Mouse (Mus musculus): ENCODE measurements around the gene Gpc6. TPM values are rescaled to one million over a fixed set of nuclear protein-coding genes. Genes with fewer than 3 reads are reported as not detected.

Gpc6 gene
- total and polyA plus RNA-seq, 2 experiments from 2014 or later, result 11.0 to 17.1 TPM

DNA sequence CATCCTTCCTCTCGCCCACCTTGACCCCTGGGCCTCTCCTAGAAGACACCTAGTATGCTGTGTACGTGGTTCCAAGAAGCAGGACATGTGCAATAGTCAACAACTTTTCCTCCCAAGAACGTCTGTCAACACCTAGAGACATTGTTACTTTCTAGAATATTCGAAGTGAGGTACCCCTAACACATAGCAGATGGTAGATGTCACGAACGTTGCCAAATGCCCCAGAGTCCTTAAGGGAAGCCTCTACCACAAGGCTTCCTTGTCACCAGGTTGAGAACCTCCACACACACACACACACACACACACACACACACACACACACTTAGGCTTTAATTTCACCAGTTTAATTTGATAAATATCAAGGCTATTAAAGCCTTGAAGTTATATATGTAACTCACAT lies 600.0 kb downstream of the Gpc6 start:
- TF ChIP-seq EP300 (IDR thresholded peaks at IDR 0.05; ENCODE audit: low read depth) (no peak), CTCF (IDR thresholded peaks at IDR 0.05; ENCODE audit: low read depth) (no peak)
- Histone ChIP-seq H3K27me3 (ENCODE audit: control insufficient read depth, insufficient read depth, low read length) (no peaks in the 10 kb centered on the region), H3K36me3 (replicated peaks; ENCODE audit: control insufficient read depth, insufficient read depth, low read length) (no peaks in the 10 kb centered on the region), H3K4me3 (ENCODE audit: low read depth, low read length) (no peak overlapping the region), H3K4me2 (ENCODE audit: low read depth, low read length) (no peak overlapping the region), H3K27ac (ENCODE audit: low read depth) (no peak overlapping the region), H3K4me1 (ENCODE audit: control insufficient read depth, insufficient read depth) (no peaks in the 10 kb centered on the region), H3K9ac (replicated peaks; ENCODE audit: low read depth, low read length) (no peak overlapping the region), H3K9me3 (replicated peaks; ENCODE audit: control insufficient read depth, low read length) (no peaks in the 10 kb centered on the region)
- 67% methylated on average over 6 of the region's 6 CpGs for WGBS
- ATAC-seq (ENCODE audit: insufficient read depth, low read depth), result no peak
- DNase-seq (ENCODE audit: low spot score), result no peak

- H3K9ac ChIP-seq (replicated peaks; ENCODE audit: low read depth, low read length), result no peak overlapping the region
- no peaks in the 10 kb centered on the region for H3K4me1 ChIP-seq (ENCODE audit: control insufficient read depth, insufficient read depth)
- no peak overlapping the region for H3K4me3 ChIP-seq (ENCODE audit: low read depth, low read length)
- whole genome bisulfite sequencing, result 91% methylated on average over 7 of the region's 7 CpGs
- H3K27ac ChIP-seq (ENCODE audit: low read depth), result no peak overlapping the region
- no peaks in the 10 kb centered on the region for H3K27me3 ChIP-seq (ENCODE audit: control insufficient read depth, insufficient read depth, low read length)
- DNase-seq (ENCODE audit: low spot score) (no peak), ATAC-seq (ENCODE audit: insufficient read depth, low read depth) (no peak)
- H3K4me2 ChIP-seq (ENCODE audit: low read depth, low read length), result no peak overlapping the region
- no peak for TF ChIP-seq EP300 (IDR thresholded peaks at IDR 0.05; ENCODE audit: low read depth)
- no peak for TF ChIP-seq CTCF (IDR thresholded peaks at IDR 0.05; ENCODE audit: low read depth)
- H3K36me3 ChIP-seq (replicated peaks; ENCODE audit: control insufficient read depth, insufficient read depth, low read length), result no peaks in the 10 kb centered on the region
- H3K9me3 ChIP-seq (replicated peaks; ENCODE audit: control insufficient read depth, low read length), result no peaks in the 10 kb centered on the region
Observed at GRCm38 (mm10) chr14:117527053-117527452, 601.9 kb downstream of the Gpc6 start.

- Histone ChIP-seq H3K4me2 (ENCODE audit: low read depth, low read length) (no peak overlapping the region), H3K36me3 (replicated peaks; ENCODE audit: control insufficient read depth, insufficient read depth, low read length) (no peaks in the 10 kb centered on the region), H3K4me1 (ENCODE audit: control insufficient read depth, insufficient read depth) (no peaks in the 10 kb centered on the region), H3K9me3 (replicated peaks; ENCODE audit: control insufficient read depth, low read length) (no peaks in the 10 kb centered on the region), H3K27me3 (ENCODE audit: control insufficient read depth, insufficient read depth, low read length) (no peaks in the 10 kb centered on the region), H3K9ac (replicated peaks; ENCODE audit: low read depth, low read length) (no peak overlapping the region), H3K4me3 (ENCODE audit: low read depth, low read length) (no peak overlapping the region), H3K27ac (ENCODE audit: low read depth) (no peak overlapping the region)
- TF ChIP-seq CTCF (IDR thresholded peaks at IDR 0.05; ENCODE audit: low read depth), result no peak
- no peak for TF ChIP-seq EP300 (IDR thresholded peaks at IDR 0.05; ENCODE audit: low read depth)
- no peak for DNase-seq (ENCODE audit: low spot score)
- 69% methylated on average over 3 of the region's 3 CpGs for WGBS
- ATAC-seq (ENCODE audit: insufficient read depth, low read depth), result no peak
Observed at GRCm38 (mm10) chr14:117529439-117529838, 604.3 kb downstream of the Gpc6 start.

DNA sequence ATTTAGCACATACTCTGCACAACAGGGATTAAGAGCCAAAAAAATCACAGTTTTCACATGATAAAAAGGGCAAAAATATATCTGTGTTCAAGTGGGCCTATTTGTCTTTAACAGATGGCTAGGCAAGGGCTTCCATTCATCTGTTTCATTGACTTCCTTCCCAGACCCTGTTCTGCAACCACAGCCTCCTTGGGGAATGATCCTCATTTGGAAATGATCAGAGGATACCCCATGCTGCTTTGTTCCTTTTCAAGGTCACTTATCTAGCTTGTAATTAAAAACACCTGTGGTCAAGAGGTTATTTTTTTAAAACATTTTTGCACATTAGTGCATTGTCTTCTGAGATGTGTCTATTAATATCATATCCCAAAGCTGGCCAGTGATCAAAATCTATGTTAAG lies 627.7 kb downstream of the Gpc6 start:
- ATAC-seq (ENCODE audit: insufficient read depth, low read depth), result no peak
- TF ChIP-seq CTCF (IDR thresholded peaks at IDR 0.05; ENCODE audit: low read depth) (no peak), EP300 (IDR thresholded peaks at IDR 0.05; ENCODE audit: low read depth) (no peak)
- DNase-seq (ENCODE audit: low spot score), result no peak
- H3K9ac ChIP-seq (replicated peaks; ENCODE audit: low read depth, low read length), result no peak overlapping the region
- H3K4me1 ChIP-seq (ENCODE audit: control insufficient read depth, insufficient read depth), result no peaks in the 10 kb centered on the region
- H3K27me3 ChIP-seq (ENCODE audit: control insufficient read depth, insufficient read depth, low read length), result no peaks in the 10 kb centered on the region
- H3K36me3 ChIP-seq (replicated peaks; ENCODE audit: control insufficient read depth, insufficient read depth, low read length), result no peaks in the 10 kb centered on the region
- no peak overlapping the region for H3K4me2 ChIP-seq (ENCODE audit: low read depth, low read length)
- H3K4me3 ChIP-seq (ENCODE audit: low read depth, low read length), result no peak overlapping the region
- no peak overlapping the region for H3K27ac ChIP-seq (ENCODE audit: low read depth)
- no peaks in the 10 kb centered on the region for H3K9me3 ChIP-seq (replicated peaks; ENCODE audit: control insufficient read depth, low read length)

GRCm38 (mm10) chr14:117556715-117557320 lies 631.7 kb downstream of the Gpc6 start:
- DNase-seq (ENCODE audit: low spot score), result no peak
- no peak overlapping the region for H3K27ac ChIP-seq (ENCODE audit: low read depth)
- no peaks in the 10 kb centered on the region for H3K4me1 ChIP-seq (ENCODE audit: control insufficient read depth, insufficient read depth)
- H3K27me3 ChIP-seq (ENCODE audit: control insufficient read depth, insufficient read depth, low read length), result no peaks in the 10 kb centered on the region
- no peak overlapping the region for H3K9ac ChIP-seq (replicated peaks; ENCODE audit: low read depth, low read length)
- ATAC-seq (ENCODE audit: insufficient read depth, low read depth), result no peak
- no peaks in the 10 kb centered on the region for H3K9me3 ChIP-seq (replicated peaks; ENCODE audit: control insufficient read depth, low read length)
- no peak overlapping the region for H3K4me3 ChIP-seq (ENCODE audit: low read depth, low read length)
- TF ChIP-seq CTCF (IDR thresholded peaks at IDR 0.05; ENCODE audit: low read depth), result no peak
- 76% methylated on average over 7 of the region's 7 CpGs for WGBS
- no peaks in the 10 kb centered on the region for H3K36me3 ChIP-seq (replicated peaks; ENCODE audit: control insufficient read depth, insufficient read depth, low read length)
- H3K4me2 ChIP-seq (ENCODE audit: low read depth, low read length), result no peak overlapping the region

- Histone ChIP-seq H3K4me3 (ENCODE audit: low read depth, low read length) (no peak overlapping the region), H3K9me3 (replicated peaks; ENCODE audit: control insufficient read depth, low read length) (no peaks in the 10 kb centered on the region), H3K9ac (replicated peaks; ENCODE audit: low read depth, low read length) (no peak overlapping the region), H3K4me2 (ENCODE audit: low read depth, low read length) (no peak overlapping the region), H3K4me1 (ENCODE audit: control insufficient read depth, insufficient read depth) (no peaks in the 10 kb centered on the region), H3K27ac (ENCODE audit: low read depth) (no peak overlapping the region), H3K27me3 (ENCODE audit: control insufficient read depth, insufficient read depth, low read length) (no peaks in the 10 kb centered on the region), H3K36me3 (replicated peaks; ENCODE audit: control insufficient read depth, insufficient read depth, low read length) (no peaks in the 10 kb centered on the region)
- 73% methylated on average over 4 of the region's 4 CpGs for whole genome bisulfite sequencing
- ATAC-seq (ENCODE audit: insufficient read depth, low read depth) (no peak), DNase-seq (ENCODE audit: low spot score) (no peak)
- TF ChIP-seq EP300 (IDR thresholded peaks at IDR 0.05; ENCODE audit: low read depth) (no peak), CTCF (IDR thresholded peaks at IDR 0.05; ENCODE audit: low read depth) (no peak)
Observed at GRCm38 (mm10) chr14:117562146-117562545, 637.0 kb downstream of the Gpc6 start.

All from heart, postnatal 0 days (tissue).